Mouse (Mus musculus) liver, embryonic 14.5 days (tissue): Measurements from ENCODE around the gene Fanci.

Experiments
- CTCF ChIP-seq: IDR thresholded peaks from 2 replicates; pipeline ENCODE4 v1.5.1; 2016; ENCODE audit warnings: antibody characterized with exemption, low read depth, control low read depth
- EP300 ChIP-seq: IDR thresholded peaks from 2 replicates; pipeline ENCODE4 v1.6.1; 2016; ENCODE audit warnings: antibody characterized with exemption, low read depth

- no peak for TF ChIP-seq CTCF
- TF ChIP-seq EP300: no peak
Observed at GRCm38 (mm10) chr7:79369416-79369815, 22.3 kb upstream of the Fanci start.
